Mouse (Mus musculus): ENCODE results near the gene Sh3rf1. TPM values are rescaled to one million over a fixed set of nuclear protein-coding genes. Genes with fewer than 3 reads are reported as not detected.
A peak's percentile ranks its signal among the peaks of the same experiment; 100 is the strongest.
"Not testable (repeated sequence)": the region's sequence is repeated elsewhere in the genome, so short reads cannot be mapped to it uniquely, and the experiment has no call there.

The Sh3rf1 gene
- polyA plus RNA-seq, 1 experiment: 8.2 TPM

GRCm38 (mm10) chr8:61390307-61391057 lies 166.8 kb downstream of the Sh3rf1 start:
- DNase-seq (ENCODE audit: low read depth, low spot score): no peak
- WGBS: 64% methylated on average over 18 of the region's 18 CpGs

DNA sequence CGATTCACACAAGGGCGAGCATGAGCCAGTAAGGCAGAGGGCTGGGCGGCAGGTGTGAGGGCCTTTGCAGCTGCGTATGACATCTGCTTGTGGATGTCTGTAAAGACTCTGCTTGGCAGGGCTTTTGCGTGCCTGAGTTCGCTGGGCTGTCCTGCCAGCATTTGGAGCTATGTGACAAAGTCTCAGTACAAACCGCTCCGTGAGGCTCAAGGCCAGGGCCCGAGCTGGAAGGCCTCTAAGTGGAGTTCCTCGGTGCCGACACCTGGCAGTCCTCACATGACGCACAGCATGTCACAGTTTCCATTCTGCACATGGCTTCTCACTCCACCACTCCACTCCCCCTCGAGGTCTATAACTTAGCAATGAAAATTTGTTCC lies 167.4 kb downstream of the Sh3rf1 start:
- DNase-seq (ENCODE audit: low read depth, low spot score): no peak
- 42% methylated on average over 13 of the region's 13 CpGs for WGBS

GRCm38 (mm10) chr8:61397139-61397538 lies 173.5 kb downstream of the Sh3rf1 start:
- WGBS: 14% methylated on average over 2 of the region's 2 CpGs
- DNase-seq (ENCODE audit: low read depth, low spot score): peak; percentile 86

GRCm38 (mm10) chr8:61397755-61398154 lies 174.1 kb downstream of the Sh3rf1 start:
- WGBS: 25% methylated on average over 7 of the region's 7 CpGs
- DNase-seq (ENCODE audit: low read depth, low spot score): peak; percentile 88

- no peak for DNase-seq (ENCODE audit: low read depth, low spot score)
- 49% methylated on average over 7 of the region's 7 CpGs for WGBS
Measured at GRCm38 (mm10) chr8:61402861-61403260, 179.2 kb downstream of the Sh3rf1 start.

- no peak for DNase-seq (ENCODE audit: low read depth, low spot score)
- 23% methylated on average over 6 of the region's 6 CpGs for WGBS
Measured at GRCm38 (mm10) chr8:61403266-61404177, 179.8 kb downstream of the Sh3rf1 start.

GRCm38 (mm10) chr8:61404178-61404560 lies 180.5 kb downstream of the Sh3rf1 start:
- no peak for DNase-seq (ENCODE audit: low read depth, low spot score)
- WGBS: 50% methylated on average over 3 of the region's 3 CpGs

DNA sequence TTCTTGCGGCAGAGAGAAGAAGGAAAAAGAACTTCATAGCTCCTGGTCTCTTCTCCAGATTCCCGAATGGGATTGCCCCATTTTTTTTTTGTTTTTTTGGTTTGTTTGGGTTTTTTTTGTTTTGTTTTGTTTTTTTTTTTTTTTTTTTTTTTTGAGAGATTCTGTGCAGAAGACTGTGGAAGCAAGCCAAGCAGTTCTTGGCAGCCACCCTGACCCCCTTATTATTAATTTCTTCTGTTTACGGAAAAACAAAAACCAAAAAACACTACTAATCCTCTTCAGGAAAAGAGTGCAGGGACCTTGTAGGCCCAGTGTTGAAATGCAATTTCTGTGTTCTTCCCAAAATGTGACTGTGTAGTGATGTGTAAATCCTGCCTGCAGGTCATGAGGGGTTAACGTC lies 185.4 kb downstream of the Sh3rf1 start:
- WGBS: 78% methylated on average over 4 of the region's 4 CpGs
- DNase-seq (ENCODE audit: low read depth, low spot score): no peak

GRCm38 (mm10) chr8:61409712-61410111 lies 186.0 kb downstream of the Sh3rf1 start:
- not testable (repeated sequence) for DNase-seq (ENCODE audit: low read depth, low spot score)
- 78% methylated on average over 5 of the region's 5 CpGs for WGBS

- 37% methylated on average over 3 of the region's 3 CpGs for WGBS
- no peak for DNase-seq (ENCODE audit: low read depth, low spot score)
Measured at GRCm38 (mm10) chr8:61419521-61419920, 195.8 kb downstream of the Sh3rf1 start.

DNA sequence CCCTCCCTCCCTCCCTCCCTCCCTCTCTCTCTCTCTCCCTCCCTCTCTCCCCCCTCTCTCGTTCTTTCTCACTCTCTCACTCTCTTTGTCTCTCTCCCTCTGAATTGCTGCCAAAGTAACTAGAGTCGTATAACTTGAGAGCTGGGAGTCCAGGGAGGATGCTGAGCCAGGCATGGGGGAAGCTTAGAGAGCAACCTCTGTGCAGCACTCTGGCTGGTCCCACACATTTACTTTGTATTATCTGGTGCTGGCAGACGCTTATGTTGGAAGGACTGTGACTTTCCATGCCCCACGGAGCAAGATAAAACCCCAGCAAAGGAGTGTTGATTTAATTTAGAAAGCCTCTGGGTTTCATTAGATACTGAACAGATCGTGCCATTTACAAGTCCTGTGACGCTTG lies 196.5 kb downstream of the Sh3rf1 start:
- 22% methylated on average over 6 of the region's 6 CpGs for WGBS
- no peak for DNase-seq (ENCODE audit: low read depth, low spot score)

- no peak for DNase-seq (ENCODE audit: low read depth, low spot score)
- WGBS: 95% methylated on average over 11 of the region's 11 CpGs
Measured at GRCm38 (mm10) chr8:61421606-61422005, 197.9 kb downstream of the Sh3rf1 start.

DNA sequence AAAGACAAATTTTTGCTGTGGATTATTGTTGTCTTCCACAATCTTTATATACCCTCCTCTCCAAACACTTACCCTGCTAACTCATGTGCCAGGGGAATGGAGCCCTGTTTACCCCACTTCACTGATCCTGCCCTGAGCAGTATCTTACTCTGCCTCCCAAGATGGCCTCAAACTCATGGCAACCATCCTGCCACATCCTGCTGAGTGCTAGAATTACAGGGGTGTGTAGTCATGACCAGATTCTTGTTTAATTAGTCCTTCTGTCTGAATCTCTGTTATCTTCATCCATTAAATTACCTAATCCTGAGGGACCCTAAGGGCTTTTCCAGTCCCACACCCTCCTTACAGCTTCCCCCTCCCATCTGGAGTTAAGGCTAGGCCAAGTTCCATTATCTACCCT lies 201.5 kb downstream of the Sh3rf1 start:
- no peak for DNase-seq (ENCODE audit: low read depth, low spot score)

GRCm38 (mm10) chr8:61426072-61426471 lies 202.4 kb downstream of the Sh3rf1 start:
- WGBS: 86% methylated on average over 5 of the region's 5 CpGs
- no peak for DNase-seq (ENCODE audit: low read depth, low spot score)

DNA sequence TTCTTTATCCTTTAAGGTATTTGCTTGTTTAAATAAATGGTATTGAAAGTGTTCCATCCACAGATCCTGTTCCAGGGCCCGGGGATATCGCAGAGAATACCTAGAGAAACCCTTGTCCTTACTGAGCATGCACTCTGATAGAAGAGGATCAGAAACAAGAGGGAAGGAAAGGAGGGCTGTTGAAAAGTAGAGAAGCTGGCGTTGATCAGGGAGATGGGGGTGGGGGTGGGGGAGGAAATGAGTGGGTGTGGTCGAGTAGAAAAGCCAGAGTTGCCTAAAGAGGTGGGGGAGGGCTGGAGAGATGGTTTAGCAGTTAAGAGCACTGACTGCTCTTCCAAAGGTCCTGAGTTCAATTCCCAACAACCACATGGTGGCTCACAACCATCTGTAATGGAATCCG lies 203.0 kb downstream of the Sh3rf1 start:
- 73% methylated on average over 5 of the region's 5 CpGs for WGBS
- DNase-seq (ENCODE audit: low read depth, low spot score): no peak

DNA sequence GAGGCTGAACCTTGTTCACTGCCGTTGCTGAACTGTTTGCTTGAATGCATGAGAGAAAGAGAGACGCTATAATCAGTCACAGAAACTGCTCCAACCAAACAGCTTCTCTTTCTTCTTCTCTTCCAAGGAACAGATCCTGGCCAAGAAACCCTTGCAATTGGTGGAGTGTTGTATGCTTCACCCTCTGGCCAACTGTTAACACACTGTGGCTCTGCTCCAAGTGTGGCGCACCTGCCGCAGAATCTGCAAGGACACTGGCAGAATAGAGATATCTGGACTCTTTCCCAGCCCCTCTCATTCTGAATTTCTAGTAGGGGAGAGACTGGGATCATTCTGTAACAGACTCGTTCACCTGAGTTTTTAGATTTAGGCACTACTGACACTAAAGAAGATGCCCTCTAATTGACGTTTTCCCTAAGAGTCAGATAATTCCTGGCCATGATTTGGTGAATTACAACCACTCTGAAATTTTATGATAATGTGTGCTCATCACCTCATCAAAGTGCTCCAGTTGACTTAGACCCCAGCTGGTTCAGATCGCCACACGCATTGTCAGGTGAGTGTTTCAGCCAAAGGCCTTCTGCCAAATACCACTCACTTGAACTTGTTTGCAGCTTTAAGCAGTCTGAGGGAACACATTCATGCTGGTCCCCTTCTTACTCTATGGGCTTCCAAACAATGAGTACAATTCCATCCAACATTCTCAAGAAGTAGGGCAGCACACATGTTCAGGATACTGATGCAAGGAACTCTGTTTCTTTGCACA lies 204.4 kb downstream of the Sh3rf1 start:
- 58% methylated on average over 8 of the region's 8 CpGs for WGBS

GRCm38 (mm10) chr8:61428821-61429482 lies 205.3 kb downstream of the Sh3rf1 start:
- no peak for DNase-seq (ENCODE audit: low read depth, low spot score)
- 82% methylated on average over 4 of the region's 4 CpGs for WGBS

More for the DNA sequence above, 204.4 kb downstream of the Sh3rf1 start:
- no peak for DNase-seq (ENCODE audit: low read depth, low spot score)

- DNase-seq (ENCODE audit: low read depth, low spot score): no peak
- WGBS: 94% methylated on average over 5 of the region's 5 CpGs
Measured at GRCm38 (mm10) chr8:61435481-61435880, 211.8 kb downstream of the Sh3rf1 start.

DNA sequence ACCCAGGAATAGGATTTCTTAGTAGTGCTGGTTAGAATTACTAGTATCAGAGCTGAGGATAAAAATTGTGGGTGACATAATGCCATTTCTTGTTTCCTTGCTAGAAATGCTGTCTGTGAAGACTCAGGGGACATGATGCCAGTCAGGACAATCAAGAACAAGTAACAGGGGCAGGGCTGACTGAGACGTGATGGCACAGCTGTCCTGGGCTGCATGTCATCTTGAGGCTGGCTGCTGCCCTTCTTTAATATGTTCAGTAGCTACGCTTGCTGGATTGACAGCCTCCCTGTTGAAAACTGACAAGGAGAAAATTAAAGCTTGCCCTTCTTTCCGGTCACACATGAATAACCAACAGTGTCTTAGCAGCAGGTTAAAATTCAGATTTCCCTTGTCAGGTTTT lies 212.5 kb downstream of the Sh3rf1 start:
- DNase-seq (ENCODE audit: low read depth, low spot score): no peak
- WGBS: 85% methylated on average over 3 of the region's 3 CpGs
